Mouse (Mus musculus) splenic B cell, adult 2 months (primary cell): ENCODE data around the gene Sp100.
A peak's percentile ranks its signal among the peaks of the same experiment; 100 is the strongest.

Source experiments
- DNase-seq: peaks from one replicate; pipeline ENCODE4 v3.0.0-alpha.2; 2011; ENCODE audit warnings: low read depth, low spot score
- H3K27me3 ChIP-seq: 2 replicates; pipeline ENCODE4 v1.6.1; 2012; ENCODE audit warnings: mild to moderate bottlenecking, low read length, moderate library complexity, mixed read lengths; ENCODE audit not compliant: control insufficient read depth, poor library complexity, insufficient read depth, severe bottlenecking
- H3K36me3 ChIP-seq: 2 replicates; pipeline ENCODE4 v1.6.1; 2012; ENCODE audit warnings: mild to moderate bottlenecking, low read length, moderate library complexity, mixed read lengths; ENCODE audit not compliant: control insufficient read depth, poor library complexity, insufficient read depth, severe bottlenecking

Gene Sp100

DNA sequence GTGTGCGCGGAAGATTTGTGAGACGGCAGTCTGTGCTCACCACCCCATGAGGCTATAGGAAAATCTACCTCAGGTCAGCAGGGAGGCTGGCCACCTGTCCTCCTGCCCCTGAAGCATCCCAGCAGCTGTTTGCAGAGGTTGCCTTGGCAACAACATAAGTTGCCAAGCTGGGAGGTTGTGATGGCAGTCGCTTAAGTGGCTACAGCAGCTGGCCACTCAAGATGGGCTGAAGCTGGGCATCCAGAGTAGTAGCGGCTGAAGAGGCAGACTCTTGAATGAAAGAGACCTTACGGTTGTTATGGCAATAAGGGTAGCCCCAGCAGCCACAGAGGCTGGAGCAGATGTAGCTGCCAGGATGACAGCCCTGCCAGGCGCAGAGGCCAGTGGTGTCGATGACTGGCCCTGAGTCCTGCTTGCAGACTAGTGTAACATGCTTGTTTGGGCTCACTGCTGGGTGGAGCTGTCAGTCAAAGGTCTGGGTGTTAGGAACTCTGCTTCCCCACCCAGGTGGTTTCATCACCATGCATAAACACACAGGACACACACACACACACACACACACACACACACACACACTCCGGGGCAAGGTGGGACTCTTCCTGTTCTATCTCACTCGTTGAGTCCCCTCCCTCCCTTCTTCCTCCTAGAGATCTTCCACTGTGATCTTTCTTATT lies 70.6 kb downstream of the Sp100 start:
- Histone ChIP-seq H3K27me3 (no peaks in the 10 kb centered on the region), H3K36me3 (peaks cover 37% of the 10 kb centered on the region)
- DNase-seq: no peak

- H3K36me3 ChIP-seq: peaks cover 17% of the 10 kb centered on the region
- H3K27me3 ChIP-seq: no peaks in the 10 kb centered on the region
- no peak for DNase-seq
Measured at GRCm38 (mm10) chr1:85730471-85730870, 80.7 kb downstream of the Sp100 start.

GRCm38 (mm10) chr1:85732581-85732980 lies 82.8 kb downstream of the Sp100 start:
- DNase-seq: peak; percentile 50
- no peaks in the 10 kb centered on the region for H3K27me3 ChIP-seq
- H3K36me3 ChIP-seq: peaks cover 10% of the 10 kb centered on the region

- no peaks in the 10 kb centered on the region for H3K27me3 ChIP-seq
- peaks cover 6% of the 10 kb centered on the region for H3K36me3 ChIP-seq
Measured at GRCm38 (mm10) chr1:85734511-85734910, 84.7 kb downstream of the Sp100 start.

DNA sequence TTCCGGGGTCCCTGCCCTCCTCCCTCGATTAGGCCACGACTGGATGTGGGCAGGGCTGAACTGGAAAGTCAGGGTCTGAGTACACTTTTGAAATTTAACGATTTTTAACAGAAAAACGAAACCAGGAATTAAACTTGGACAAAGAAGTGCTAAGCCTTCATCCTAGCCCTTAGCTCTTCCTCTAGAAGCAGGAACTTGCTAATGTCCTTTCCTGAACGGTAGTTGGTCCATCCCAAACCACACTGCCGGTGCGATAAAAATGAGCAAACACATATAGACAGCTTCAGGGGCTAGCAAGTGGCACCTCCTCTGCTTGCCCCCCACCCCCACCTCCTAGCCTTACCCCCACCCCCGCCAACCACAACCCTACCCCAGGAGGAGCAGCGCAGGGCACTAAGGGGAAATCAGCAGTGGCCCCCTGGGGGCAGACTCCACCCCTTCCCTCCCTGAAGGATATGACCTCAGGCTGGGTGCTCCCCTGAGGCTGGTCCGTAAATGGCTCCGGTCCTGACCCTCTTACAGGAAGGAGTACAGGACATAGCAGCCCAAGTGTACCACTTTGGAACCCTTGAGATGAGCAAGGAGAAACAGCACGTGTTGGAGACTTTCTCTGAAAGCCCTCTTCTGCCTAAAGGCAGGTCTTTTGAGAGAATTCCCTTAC lies 85.8 kb downstream of the Sp100 start:
- H3K27me3 ChIP-seq: no peaks in the 10 kb centered on the region
- H3K36me3 ChIP-seq: peaks cover 6% of the 10 kb centered on the region
- peak; percentile 94 for DNase-seq

More at GRCm38 (mm10) chr1:85734511-85734910, 84.7 kb downstream of the Sp100 start:
- DNase-seq: peak; percentile 42

GRCm38 (mm10) chr1:85736355-85737184 lies 86.8 kb downstream of the Sp100 start:
- H3K27me3 ChIP-seq: no peaks in the 10 kb centered on the region
- peak; percentile 95 for DNase-seq
- peaks cover 6% of the 10 kb centered on the region for H3K36me3 ChIP-seq

DNA sequence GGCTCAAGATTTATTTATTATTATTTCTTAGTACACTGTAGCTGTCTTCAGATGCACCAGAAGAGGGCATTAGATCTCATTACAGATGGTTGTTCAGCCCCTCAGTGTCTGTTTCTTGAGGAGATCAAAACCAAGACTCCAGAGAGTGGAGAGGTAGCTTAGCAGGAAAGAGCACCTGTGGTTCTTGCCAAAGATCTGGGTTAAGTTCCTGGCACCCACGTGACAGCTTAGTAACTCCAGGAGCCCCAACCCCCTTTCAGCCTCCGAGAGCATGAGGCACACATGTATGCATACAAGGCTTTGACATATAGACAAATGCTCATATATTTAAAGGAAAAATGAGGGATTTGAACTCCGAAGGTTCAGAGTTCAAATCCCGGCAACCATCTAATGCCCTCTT lies 89.2 kb downstream of the Sp100 start:
- Histone ChIP-seq H3K36me3 (no peaks in the 10 kb centered on the region; the same call in 1 of the 2 replicates), H3K27me3 (no peaks in the 10 kb centered on the region)
- no peak for DNase-seq

GRCm38 (mm10) chr1:85739819-85740218 lies 90.0 kb downstream of the Sp100 start:
- no peaks in the 10 kb centered on the region for H3K27me3 ChIP-seq
- DNase-seq: peak; percentile 54
- no peaks in the 10 kb centered on the region for H3K36me3 ChIP-seq

DNA sequence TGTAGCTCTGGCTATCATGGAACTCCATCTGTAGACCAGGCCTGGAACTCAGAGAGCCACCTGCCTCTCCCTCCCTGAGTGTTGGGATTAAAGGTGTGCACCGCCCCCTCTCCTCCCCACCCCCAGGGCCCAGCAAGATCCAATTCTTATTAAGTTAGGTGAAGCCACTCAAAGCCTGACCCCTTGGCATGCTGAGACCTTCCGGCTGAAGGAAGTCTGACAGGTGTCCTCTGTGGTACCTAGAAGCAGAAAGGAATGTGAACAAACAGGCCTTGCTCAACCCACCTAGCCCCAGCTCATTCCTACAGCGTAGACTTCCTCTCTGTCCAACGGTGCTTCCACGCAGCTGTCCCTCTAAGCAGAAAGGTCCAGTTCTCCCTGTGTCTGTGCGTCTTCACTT lies 91.1 kb downstream of the Sp100 start:
- no peak for DNase-seq
- no peaks in the 10 kb centered on the region for H3K36me3 ChIP-seq

GRCm38 (mm10) chr1:85742333-85742732 lies 92.5 kb downstream of the Sp100 start:
- H3K36me3 ChIP-seq: no peaks in the 10 kb centered on the region
- no peak for DNase-seq
- no peaks in the 10 kb centered on the region for H3K27me3 ChIP-seq

More for the DNA sequence above, 91.1 kb downstream of the Sp100 start:
- H3K27me3 ChIP-seq: no peaks in the 10 kb centered on the region

- Histone ChIP-seq H3K27me3 (no peaks in the 10 kb centered on the region), H3K36me3 (no peaks in the 10 kb centered on the region)
- DNase-seq: no peak
Measured at GRCm38 (mm10) chr1:85742916-85743505, 93.2 kb downstream of the Sp100 start.

DNA sequence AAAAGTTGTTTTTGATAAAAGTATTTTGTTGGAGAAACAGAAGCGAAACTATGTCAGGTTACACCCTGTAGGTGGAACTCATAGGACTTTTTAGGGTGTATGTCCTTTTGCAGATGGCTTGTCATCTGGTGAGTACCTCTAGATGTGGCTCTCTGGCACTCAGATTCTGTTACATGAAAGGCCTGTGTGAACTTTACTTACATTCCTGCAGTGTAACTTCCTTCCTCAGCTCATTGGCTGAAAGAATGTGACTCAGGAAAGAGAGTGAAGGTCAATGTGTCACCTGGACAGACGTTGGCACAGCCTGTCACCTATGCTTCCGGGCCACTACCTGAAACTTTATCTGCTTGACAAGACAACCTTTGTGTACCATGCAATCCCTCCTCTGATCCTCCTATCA lies 94.8 kb downstream of the Sp100 start:
- no peak for DNase-seq
- H3K36me3 ChIP-seq: no peaks in the 10 kb centered on the region
- H3K27me3 ChIP-seq: no peaks in the 10 kb centered on the region

- DNase-seq: no peak
- Histone ChIP-seq H3K36me3 (no peaks in the 10 kb centered on the region), H3K27me3 (no peaks in the 10 kb centered on the region)
Measured at GRCm38 (mm10) chr1:85746511-85746910, 96.7 kb downstream of the Sp100 start.

DNA sequence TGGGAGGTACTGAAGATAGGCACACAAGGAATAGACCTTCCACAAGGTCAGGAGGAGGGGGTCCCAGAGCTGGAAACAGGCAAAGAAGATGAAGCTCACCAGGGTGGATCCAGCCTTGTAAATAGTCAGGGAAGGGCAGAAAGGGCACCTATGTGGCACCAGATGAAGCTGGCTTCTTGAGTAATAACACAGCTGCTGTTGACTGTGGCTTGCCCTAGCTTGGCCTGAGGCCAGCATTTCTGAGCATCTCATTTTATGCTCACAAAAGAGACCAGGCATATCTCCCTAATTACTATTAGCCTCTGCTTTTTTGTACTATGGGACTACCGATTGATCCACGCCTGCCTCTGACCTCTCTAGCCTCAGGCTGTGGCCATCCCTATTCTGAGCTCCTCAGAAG lies 100.0 kb downstream of the Sp100 start:
- DNase-seq: no peak
- no peaks in the 10 kb centered on the region for H3K36me3 ChIP-seq

GRCm38 (mm10) chr1:85750650-85751049 lies 100.9 kb downstream of the Sp100 start:
- no peaks in the 10 kb centered on the region for H3K27me3 ChIP-seq
- no peaks in the 10 kb centered on the region for H3K36me3 ChIP-seq
- DNase-seq: no peak

More for the DNA sequence above, 100.0 kb downstream of the Sp100 start:
- H3K27me3 ChIP-seq: no peaks in the 10 kb centered on the region
